Mouse (Mus musculus) lung, postnatal 10 days (tissue): ENCODE data around the gene Tnfrsf19.

ENCODE experiments used
- DNase-seq: peaks from one replicate; pipeline ENCODE4 v3.0.0; 2021

Gene Tnfrsf19

GRCm38 (mm10) chr14:61046091-61046681 is at the start of gene Tnfrsf19:
Gene Tnfrsf19, minus strand, starts transcription at chr14:61046490.
- peak; percentile 91 for DNase-seq

GRCm38 (mm10) chr14:61092073-61092472 is 45.8 kb upstream of the Tnfrsf19 start:
- peak; percentile 48 for DNase-seq

DNA sequence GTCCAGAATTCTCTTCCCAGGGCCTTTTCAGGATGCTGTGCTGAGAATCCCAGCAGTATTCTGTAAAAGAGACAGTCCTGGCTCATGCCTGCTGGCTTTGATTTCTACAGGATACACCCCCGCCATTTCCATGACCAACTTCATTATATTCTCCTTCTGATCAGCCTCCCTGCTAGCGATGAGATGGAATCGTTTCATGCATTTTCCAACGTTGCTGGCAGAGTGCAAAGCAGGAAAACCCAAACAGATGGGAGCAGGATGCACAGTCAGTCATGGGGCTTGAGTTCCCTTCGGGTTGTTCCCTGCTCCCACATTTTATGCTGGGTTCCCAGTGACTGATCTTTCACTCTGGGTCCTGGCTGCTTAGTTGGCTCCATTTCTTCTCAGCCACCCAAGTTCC is 44.7 kb upstream of the Tnfrsf19 start:
- DNase-seq, result no peak

GRCm38 (mm10) chr14:61088187-61088586 is 41.9 kb upstream of the Tnfrsf19 start:
- no peak for DNase-seq

GRCm38 (mm10) chr14:61085325-61085724 is 39.0 kb upstream of the Tnfrsf19 start:
- peak; percentile 74 for DNase-seq

DNA sequence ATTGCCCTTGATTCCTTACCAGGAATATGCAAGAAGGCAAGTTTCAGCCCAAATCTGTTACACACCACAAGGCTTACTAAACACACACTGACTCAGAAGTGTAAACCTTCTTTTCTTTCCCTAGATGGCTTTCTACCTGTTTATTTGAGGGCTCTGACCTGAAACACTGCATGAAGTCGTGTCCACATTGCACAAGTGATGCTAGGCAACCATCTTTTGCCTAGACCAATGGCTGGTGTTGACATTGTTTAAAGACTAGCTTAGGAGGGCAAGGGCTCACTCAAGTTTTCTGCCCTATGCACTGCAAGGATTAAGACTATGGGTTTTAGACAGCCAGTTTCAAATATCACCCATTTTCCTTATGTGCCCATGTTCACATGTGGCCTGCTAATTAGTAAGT is 23.3 kb upstream of the Tnfrsf19 start:
- no peak for DNase-seq

DNA sequence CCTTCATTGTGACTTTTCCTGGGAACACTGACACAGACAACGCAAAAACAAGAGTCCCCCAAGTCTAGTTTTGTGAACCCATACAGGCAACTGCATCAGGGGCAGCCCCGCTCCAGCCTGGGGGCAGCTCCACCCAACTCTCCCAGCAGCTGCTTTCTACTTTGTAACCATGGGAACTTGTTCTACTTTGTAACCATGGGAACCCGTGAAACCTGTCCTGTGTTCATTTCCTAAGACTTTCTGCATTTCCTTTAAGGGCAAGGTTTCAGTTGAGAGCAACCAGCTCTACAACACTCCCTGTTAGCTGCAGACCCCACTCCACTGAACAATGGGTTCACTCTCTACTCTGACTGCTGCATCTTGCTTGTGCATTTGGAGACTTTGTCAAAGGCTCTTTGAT is 15.4 kb upstream of the Tnfrsf19 start:
- no peak for DNase-seq

- DNase-seq, result no peak
These were observed 13.1 kb upstream of the Tnfrsf19 start for GRCm38 (mm10) chr14:61059316-61059945.

DNA sequence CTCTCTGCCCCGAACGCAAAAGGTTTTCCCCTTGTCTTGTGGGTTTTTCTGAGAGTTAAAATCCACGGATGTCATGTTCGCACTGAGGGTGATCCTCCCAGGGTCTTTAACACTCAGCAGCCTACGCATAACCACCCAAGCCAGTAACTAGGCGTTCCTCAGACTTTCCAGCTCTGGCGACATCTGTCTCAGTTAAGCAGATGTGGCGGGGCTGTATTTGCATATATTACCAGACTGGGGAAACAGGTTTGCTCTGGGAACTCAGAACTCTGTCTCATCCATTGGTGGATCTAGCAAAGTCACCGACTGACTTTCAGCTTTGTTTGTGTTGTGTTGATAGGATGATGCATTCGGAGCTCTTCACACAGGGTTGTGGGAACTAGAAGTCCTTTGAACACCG is 10.7 kb upstream of the Tnfrsf19 start:
- DNase-seq, result no peak

GRCm38 (mm10) chr14:61056445-61056844 is 10.2 kb upstream of the Tnfrsf19 start:
- no peak for DNase-seq

GRCm38 (mm10) chr14:61055864-61056263 is 9.6 kb upstream of the Tnfrsf19 start:
- DNase-seq, result no peak

DNA sequence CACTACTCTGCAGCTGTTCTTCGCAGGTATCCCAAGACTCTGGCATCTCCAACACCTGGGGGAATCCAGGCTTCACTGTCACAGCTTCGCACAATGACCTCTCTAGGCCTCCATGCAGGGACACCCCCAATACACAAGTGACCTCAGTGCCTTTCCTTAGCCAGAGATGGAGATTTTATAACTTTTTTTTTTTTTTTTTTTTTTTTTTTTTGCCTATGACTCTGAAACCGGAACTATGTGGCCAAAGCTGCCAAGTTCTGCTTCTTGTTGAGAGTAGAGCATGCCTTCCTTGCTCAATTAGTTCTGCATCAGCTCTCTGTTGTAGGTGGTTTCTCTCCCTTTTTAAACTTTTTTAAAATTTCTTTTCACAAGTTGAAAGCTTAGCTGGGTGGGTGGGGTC is 5.9 kb upstream of the Tnfrsf19 start:
- DNase-seq, result peak; percentile 6

- peak; percentile 37 for DNase-seq
These were observed 722 bp downstream of the Tnfrsf19 start for GRCm38 (mm10) chr14:61045446-61046090.

DNA sequence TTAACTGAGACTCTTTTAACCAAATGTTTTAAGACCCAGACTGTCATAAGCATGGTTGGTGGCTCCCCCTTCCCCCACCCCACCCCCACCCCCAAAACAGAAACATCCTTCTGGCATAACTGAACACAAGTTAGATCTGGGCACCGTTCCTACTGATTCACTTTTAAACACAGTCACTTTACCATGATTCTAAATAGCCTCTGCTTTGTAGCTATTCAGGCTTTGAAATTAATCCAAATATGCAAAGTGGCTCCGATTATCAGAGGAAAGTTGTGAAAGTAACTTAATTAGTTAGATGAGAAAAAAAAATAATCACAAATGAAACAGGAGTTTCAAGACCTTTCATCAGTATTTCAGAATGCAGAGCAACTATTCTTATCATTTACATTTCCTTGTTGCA is 2.0 kb downstream of the Tnfrsf19 start:
- no peak for DNase-seq

DNA sequence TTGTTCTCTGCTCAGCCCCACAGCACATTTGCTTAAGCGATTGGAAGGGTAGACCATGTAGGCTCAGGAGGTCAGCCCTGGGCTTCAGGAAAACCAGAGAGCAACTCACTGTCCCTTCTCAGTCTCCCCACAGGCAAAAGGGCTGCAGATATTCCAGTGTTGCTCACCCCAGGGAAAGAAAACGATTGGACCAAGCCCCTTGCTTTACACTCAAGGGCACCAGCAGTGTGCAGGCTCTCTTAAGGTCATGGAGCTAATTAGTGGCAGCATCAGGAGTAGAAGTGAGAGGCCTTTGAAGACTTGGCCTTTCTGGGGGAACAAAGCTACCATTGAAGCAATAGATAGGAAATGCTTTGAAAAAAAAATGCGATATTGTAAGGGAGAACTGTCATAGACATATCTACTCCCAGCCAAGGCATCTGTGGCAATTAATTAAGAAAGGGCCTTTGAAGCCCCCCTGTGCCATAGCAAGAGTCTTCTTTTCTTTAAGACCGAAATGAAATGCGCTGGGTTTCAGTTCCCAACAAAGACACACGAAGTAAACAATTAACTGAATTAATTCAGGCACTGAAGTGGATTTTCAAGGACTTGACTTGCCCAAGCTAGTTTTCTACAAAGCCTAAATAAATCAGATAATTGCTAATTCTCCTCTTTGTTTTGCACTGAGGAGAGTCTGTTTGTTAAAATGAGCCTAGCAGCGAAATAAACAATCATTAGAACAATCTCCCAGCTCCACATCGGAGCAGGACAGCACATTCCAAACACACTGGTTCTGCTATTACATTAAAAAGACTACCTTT is 2.6 kb downstream of the Tnfrsf19 start:
- peak; percentile 7 for DNase-seq

GRCm38 (mm10) chr14:61042291-61042690 is 4.0 kb downstream of the Tnfrsf19 start:
- no peak for DNase-seq

DNA sequence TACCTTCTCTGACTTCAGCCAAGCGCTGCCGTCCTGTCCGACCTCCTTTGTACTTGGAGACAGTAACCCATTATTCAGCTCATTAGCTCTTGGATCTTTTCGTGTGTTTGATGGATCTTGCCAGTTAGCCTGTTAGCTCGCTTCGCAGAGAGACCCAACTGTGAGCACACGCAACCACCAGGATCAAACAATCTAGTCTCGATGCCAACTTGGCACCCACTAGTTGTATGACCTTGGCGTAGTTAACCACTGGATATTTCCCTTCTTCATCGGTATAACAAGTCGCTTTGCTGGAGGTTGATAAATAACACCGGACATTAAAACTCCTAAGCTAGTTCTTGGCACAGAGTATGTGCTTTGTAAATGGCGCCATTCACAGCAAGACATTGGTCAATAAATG is 6.1 kb downstream of the Tnfrsf19 start:
- DNase-seq, result no peak

DNA sequence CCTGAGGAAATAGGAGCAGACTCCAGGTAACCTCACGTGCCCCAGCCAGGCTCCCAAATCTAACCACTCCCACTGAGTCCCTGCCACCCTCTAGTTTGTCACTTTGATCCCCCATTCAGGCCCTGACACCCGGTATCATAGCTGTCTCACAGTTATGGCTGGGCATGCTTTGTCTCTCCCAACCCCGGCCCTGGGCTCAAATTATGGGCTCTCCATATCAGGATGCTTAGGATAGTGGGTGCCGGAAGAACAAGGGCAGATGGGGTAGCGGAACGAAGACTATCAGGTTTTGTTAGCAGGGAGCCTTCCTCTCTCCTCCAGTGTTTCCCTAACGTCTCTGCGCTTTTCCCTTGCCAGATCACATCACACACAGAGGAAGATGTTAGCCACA is 8.2 kb downstream of the Tnfrsf19 start:
- no peak for DNase-seq

GRCm38 (mm10) chr14:61037321-61038081 is 8.8 kb downstream of the Tnfrsf19 start:
- peak; percentile 76 for DNase-seq

DNA sequence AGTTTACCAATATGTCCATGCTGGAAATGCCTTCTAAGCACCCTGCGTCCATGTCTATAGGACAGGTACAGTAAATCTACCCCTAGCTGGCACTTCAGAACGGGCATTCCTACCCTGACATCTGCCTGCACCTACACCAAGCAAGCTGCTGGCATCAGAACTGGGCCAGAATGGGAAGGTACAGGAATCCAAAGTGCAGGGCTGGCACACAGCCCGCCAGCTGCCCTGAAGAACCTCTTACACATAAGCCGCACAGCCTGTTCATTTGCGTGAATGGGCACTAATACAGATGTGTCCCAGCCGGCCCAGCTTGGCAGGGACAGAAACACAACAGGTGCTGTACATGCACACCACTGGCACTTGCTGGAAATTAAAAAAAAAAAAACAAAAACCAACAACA is 15.9 kb downstream of the Tnfrsf19 start:
- DNase-seq, result peak; percentile 31

DNA sequence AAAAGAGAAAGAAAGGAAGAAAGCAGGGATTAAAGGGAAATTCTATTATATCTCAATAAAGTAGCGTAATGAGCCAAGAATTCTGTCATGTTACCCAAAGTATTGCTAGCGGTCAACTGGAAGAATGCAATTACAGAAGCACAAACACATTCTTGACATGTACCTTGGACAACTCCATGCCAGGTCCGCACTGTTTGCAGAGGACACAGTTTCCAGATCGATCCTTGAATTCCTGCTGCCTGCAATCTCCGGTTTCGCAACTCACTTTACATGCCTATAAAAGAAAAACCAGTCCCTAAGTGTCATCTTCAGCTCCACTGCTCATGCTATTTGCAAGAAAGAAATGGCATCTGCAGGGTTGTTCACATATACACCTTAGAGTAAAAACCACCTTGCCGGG is 22.3 kb downstream of the Tnfrsf19 start:
- no peak for DNase-seq

DNA sequence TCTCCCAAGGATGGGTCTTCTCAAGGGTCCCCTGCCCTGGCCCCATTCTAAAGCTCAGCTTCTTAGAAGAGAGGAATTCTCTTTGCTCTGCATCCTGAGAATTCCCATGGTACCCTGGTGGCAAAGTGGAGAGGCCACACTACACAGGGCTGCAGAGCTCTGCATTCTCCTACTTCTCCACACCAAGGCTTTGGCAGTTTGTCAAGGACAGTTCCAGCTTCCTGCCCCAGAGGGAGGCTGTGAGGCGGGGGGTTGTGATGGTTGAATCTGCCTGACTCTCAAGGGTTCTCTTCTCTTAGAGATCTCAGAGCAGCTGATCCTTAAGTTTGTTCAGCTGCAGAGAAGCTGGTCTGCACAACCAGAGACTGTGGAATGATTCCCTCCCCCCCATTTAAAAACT is 23.9 kb downstream of the Tnfrsf19 start:
- peak; percentile 51 for DNase-seq

- DNase-seq, result no peak
These were observed 25.3 kb downstream of the Tnfrsf19 start for GRCm38 (mm10) chr14:61020968-61021367.
